22 mouse cellular contexts compared by ENCODE assay signal in the genomic region with DNA sequence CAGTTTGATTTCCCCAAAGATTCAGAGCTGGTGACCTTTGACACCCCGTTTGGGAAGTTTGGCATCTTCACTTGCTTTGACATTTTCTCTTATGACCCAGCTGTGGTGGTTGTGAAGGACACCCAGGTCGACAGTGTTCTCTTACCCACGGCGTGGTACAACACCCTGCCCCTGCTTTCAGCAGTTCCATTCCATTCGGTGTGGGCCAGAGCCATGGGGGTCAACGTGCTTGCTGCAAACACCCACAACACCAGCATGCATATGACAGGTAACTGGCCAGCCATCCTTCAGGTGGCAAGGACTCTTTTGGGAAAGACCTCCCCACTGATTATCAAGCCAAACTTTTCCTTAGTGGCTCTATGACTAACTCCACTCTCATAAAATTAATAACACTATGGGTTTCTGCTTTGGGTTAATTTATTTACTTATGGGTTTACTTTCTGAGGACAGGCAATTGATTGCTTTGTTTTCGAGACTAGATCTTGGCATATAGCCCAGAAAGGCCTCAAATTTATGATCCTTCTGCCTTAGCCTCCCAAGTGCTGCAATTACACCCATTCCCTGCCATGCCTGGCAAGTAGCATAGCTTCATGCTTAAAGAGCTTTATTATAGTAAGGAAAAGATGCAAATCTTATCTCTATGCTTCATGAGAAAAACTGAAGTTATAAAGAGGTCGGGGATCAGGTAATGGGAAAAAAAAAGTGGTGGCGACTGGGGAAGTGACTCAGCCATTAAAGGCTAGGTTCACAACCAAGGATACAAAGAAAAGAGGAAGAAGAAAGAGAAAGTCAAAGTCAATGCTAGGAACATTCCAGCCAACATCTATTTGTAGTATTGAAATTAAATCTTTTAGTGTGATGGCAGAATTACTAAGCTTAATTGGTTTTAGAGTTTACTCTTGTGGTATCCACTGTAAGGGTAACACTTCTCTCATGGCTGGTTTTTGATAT. TPM values are rescaled to one million over a fixed set of nuclear protein-coding genes. Genes with fewer than 3 reads are reported as not detected.
A peak's percentile ranks its signal among the peaks of the same experiment; 100 is the strongest.
DNase-seq lines count a peak whose midpoint lies in the region; ATAC-seq and TF ChIP-seq lines count a peak whose summit lies in the region.
"Had no signal": no experiment of that assay in that cellular context is flagged by ENCODE, and none has a peak within 500 bp of the region (broad histone marks: within the 10 kb centered on the region; RNA-seq: fewer than 3 reads in every experiment).

No protein-coding gene starts in this region.

- no peaks in the 10 kb centered on the region for H3K4me1 ChIP-seq in kidney, embryonic 14.5 days (ENCODE audit: control insufficient read depth, insufficient read depth, low read length)
- no peaks in the 10 kb centered on the region for H3K4me1 ChIP-seq in MEL (ENCODE audit: control insufficient read depth in 1 of 2, insufficient read depth in 2 of 2, low read length in 2 of 2)
- no peaks in the 10 kb centered on the region for H3K4me1 ChIP-seq in intestine, embryonic 16.5 days (ENCODE audit: control insufficient read depth, insufficient read depth, low read length)
- H3K4me1 ChIP-seq: forebrain, embryonic 13.5 days; neural tube, embryonic 15.5 days had no signal

- no peak for TF ChIP-seq RAD21 in MEL (IDR thresholded peaks at IDR 0.05; ENCODE audit: low read depth, low read length)

- ATAC-seq in kidney, embryonic 14.5 days (ENCODE audit: low FRiP score, low TSS enrichment): no peak
- ATAC-seq in intestine, embryonic 16.5 days: peak; percentile 92
- ATAC-seq: forebrain, embryonic 13.5 days had no signal

- H3K36me3 ChIP-seq in kidney, embryonic 14.5 days (ENCODE audit: control insufficient read depth, insufficient read depth, low read length): no peaks in the 10 kb centered on the region
- no peaks in the 10 kb centered on the region for H3K36me3 ChIP-seq in MEL (ENCODE audit: control insufficient read depth in 1 of 2, insufficient read depth in 2 of 2, low read length in 2 of 2)
- H3K36me3 ChIP-seq in intestine, embryonic 16.5 days (ENCODE audit: control insufficient read depth, insufficient read depth, low read length): no peaks in the 10 kb centered on the region
- H3K36me3 ChIP-seq: neural tube, embryonic 15.5 days had no signal

- TF ChIP-seq POLR2A in MEL (IDR thresholded peaks at IDR 0.05; ENCODE audit: control insufficient read depth in 1 of 2, insufficient read depth in 1 of 2, low read depth in 1 of 2, low read length in 2 of 2, poor library complexity in 1 of 2): no peak

- H3K9me3 ChIP-seq in kidney, embryonic 14.5 days (ENCODE audit: control insufficient read depth, low read length): peaks cover 17% of the 10 kb centered on the region
- no peaks in the 10 kb centered on the region for H3K9me3 ChIP-seq in MEL (replicated peaks; ENCODE audit: insufficient read depth, low read length)
- H3K9me3 ChIP-seq in intestine, embryonic 16.5 days (ENCODE audit: control insufficient read depth, low read length): peaks cover 11% of the 10 kb centered on the region; the same call in 1 of the 2 replicates
- H3K9me3 ChIP-seq: neural tube, embryonic 15.5 days had no signal

- no peak for TF ChIP-seq CTCF in MEL (IDR thresholded peaks at IDR 0.05 in 2 of 3, conservative IDR thresholded peaks at IDR 0.05 in 1 of 3; ENCODE audit: control insufficient read depth in 1 of 3, insufficient read depth in 1 of 3, low read depth in 2 of 3, low read length in 3 of 3, poor library complexity in 1 of 3, severe bottlenecking in 1 of 3)

- WGBS in kidney, embryonic 14.5 days: 57% methylated on average over 9 of the region's 9 CpGs
- WGBS in intestine, embryonic 16.5 days: 59% methylated on average over 9 of the region's 9 CpGs

- peak; percentile 8 for DNase-seq in kidney, postnatal 14 days
- DNase-seq in MEL (ENCODE audit: low read depth, low spot score) (peak; percentile 10), MN1 (ENCODE audit: low spot score) (peak; percentile 40)
- DNase-seq in gastrocnemius, adult 18-20 months (ENCODE audit: low spot score): no peak
- DNase-seq in heart, postnatal 36 days: no peak
- DNase-seq: gastrocnemius, adult 2 months; heart, postnatal 10 days; left cerebral cortex, postnatal 4 days; lung, postnatal 4 days had no signal

- H3K79me2 ChIP-seq in MEL (ENCODE audit: control insufficient read depth, insufficient read depth, low read length, poor library complexity): no peaks in the 10 kb centered on the region

- no peak overlapping the region for H3K27ac ChIP-seq in kidney, embryonic 14.5 days (ENCODE audit: low read depth, low read length)
- no peak overlapping the region for H3K27ac ChIP-seq in MEL (ENCODE audit: control insufficient read depth, low read depth, low read length)
- H3K27ac ChIP-seq in intestine, embryonic 16.5 days (ENCODE audit: low read length): no peak overlapping the region
- H3K27ac ChIP-seq: forebrain, embryonic 13.5 days; gastrocnemius, adult 2 months; neural tube, embryonic 15.5 days had no signal

- intact Hi-C loops in heart, postnatal 36 days (cut with DNase I): no loop called here

- H3K4me3 ChIP-seq in kidney, embryonic 14.5 days (ENCODE audit: low read length): no peak overlapping the region
- H3K4me3 ChIP-seq in MEL (ENCODE audit: control insufficient read depth in 1 of 2, insufficient read depth in 1 of 2, low read depth in 2 of 2, low read length in 2 of 2): no peak overlapping the region
- H3K4me3 ChIP-seq in intestine, embryonic 16.5 days (ENCODE audit: low read length): no peak overlapping the region
- H3K4me3 ChIP-seq: forebrain, embryonic 13.5 days; gastrocnemius, adult 2 months; neural tube, embryonic 15.5 days had no signal

- H3K27me3 ChIP-seq in kidney, embryonic 14.5 days (ENCODE audit: control insufficient read depth, insufficient read depth, low read length): no peaks in the 10 kb centered on the region
- no peaks in the 10 kb centered on the region for H3K27me3 ChIP-seq in MEL (ENCODE audit: control insufficient read depth in 1 of 2, insufficient read depth in 2 of 2, low read length in 2 of 2)
- H3K27me3 ChIP-seq in intestine, embryonic 16.5 days (replicated peaks; ENCODE audit: control insufficient read depth, insufficient read depth, low read length): no peaks in the 10 kb centered on the region
- H3K27me3 ChIP-seq: CH12.LX; forebrain, embryonic 13.5 days; neural tube, embryonic 15.5 days had no signal

- H3K9ac ChIP-seq in kidney, embryonic 14.5 days (ENCODE audit: low read depth, low read length): no peak overlapping the region
- no peak overlapping the region for H3K9ac ChIP-seq in MEL (ENCODE audit: control insufficient read depth, low read depth, low read length, poor library complexity, severe bottlenecking)
- no peak overlapping the region for H3K9ac ChIP-seq in intestine, embryonic 16.5 days (ENCODE audit: low read depth, low read length)
- H3K9ac ChIP-seq: forebrain, embryonic 13.5 days; neural tube, embryonic 15.5 days had no signal

- no peak for TF ChIP-seq EP300 in MEL (IDR thresholded peaks at IDR 0.05; ENCODE audit: low read depth in 1 of 2, low read length in 2 of 2)

- no peak overlapping the region for H3K4me2 ChIP-seq in kidney, embryonic 14.5 days (replicated peaks; ENCODE audit: low read depth, low read length)
- H3K4me2 ChIP-seq in intestine, embryonic 16.5 days (ENCODE audit: low read depth, low read length): no peak overlapping the region
- H3K4me2 ChIP-seq: forebrain, embryonic 13.5 days; neural tube, embryonic 15.5 days had no signal

TF ChIP-seq in MEL, 35 proteins besides CTCF, POLR2A, EP300 and RAD21 (continues in another document):
- TF ChIP-seq SIN3A (IDR thresholded peaks at IDR 0.05; ENCODE audit: low read length) (no peak), BHLHE40 (IDR thresholded peaks at IDR 0.05; ENCODE audit: borderline replicate concordance, low read depth, low read length) (no peak), MAFK (IDR thresholded peaks at IDR 0.05; ENCODE audit: borderline replicate concordance, low read depth, low read length) (no peak), TBP (IDR thresholded peaks at IDR 0.05; ENCODE audit: low read depth, low read length) (no peak), MAZ (IDR thresholded peaks at IDR 0.05; ENCODE audit: low read depth, low read length) (no peak), UBTF (IDR thresholded peaks at IDR 0.05; ENCODE audit: borderline replicate concordance, insufficient read depth, low read depth, low read length) (no peak), NRF1 (IDR thresholded peaks at IDR 0.05; ENCODE audit: insufficient read depth, low read depth, low read length, poor library complexity, severe bottlenecking) (no peak), POLR2AphosphoS2 (IDR thresholded peaks at IDR 0.05; ENCODE audit: low read length) (no peak), POLR2AphosphoS5 (IDR thresholded peaks at IDR 0.05; ENCODE audit: borderline replicate concordance, low read depth, low read length) (no peak), MYC (IDR thresholded peaks at IDR 0.05; ENCODE audit: low read depth, low read length) (no peak), HCFC1 (IDR thresholded peaks at IDR 0.05; ENCODE audit: low read depth, low read length) (no peak), USF1 (IDR thresholded peaks at IDR 0.05; ENCODE audit: low read depth, low read length) (no peak), MXI1 (IDR thresholded peaks at IDR 0.05; ENCODE audit: low read depth, low read length) (no peak)

RNA-seq across cellular contexts. Expression of a gene that starts 13.4 kb away (rescaled TPM):
- polyA plus RNA-seq in kidney, embryonic 14.5 days (2014; fragmentation: Nextera tagmentation; extraction: Ambion mirVana): not detected in 2 replicates
- total RNA-seq in MEL (2012; rRNA removed): not detected in 2 replicates
- polyA plus RNA-seq in MEL (2012; ENCODE audit: insufficient read depth in 1 of 2, insufficient read length in 2 of 2, low read depth in 1 of 2, low replicate concordance in 2 of 2, missing spikeins in 1 of 2): not detected
- 0.21 and 0.31 TPM in 2 replicates for polyA plus RNA-seq in intestine, embryonic 16.5 days (2015; fragmentation: Nextera tagmentation; extraction: Ambion mirVana)
- total RNA-seq in gastrocnemius, adult 18-20 months (2021): under 1 TPM in 1 of 2 experiments, not detected in 1; 0.25 TPM
- under 1 TPM in 1 of 2 experiments, not detected in 1; 0.28 TPM for total RNA-seq in heart, postnatal 36 days (2021)
- total RNA-seq: CH12.LX; gastrocnemius, adult 2 months; heart, postnatal 10 days had no signal
- polyA plus RNA-seq: forebrain, embryonic 13.5 days; neural tube, embryonic 15.5 days; stomach, embryonic 14.5 days had no signal

RNA-seq across cellular contexts. Expression of a gene that starts 29.9 kb away (rescaled TPM):
- 0.74 and 0.79 TPM in 2 replicates for polyA plus RNA-seq in kidney, embryonic 14.5 days (2014; fragmentation: Nextera tagmentation; extraction: Ambion mirVana)
- not detected in 2 replicates for total RNA-seq in MEL (2012; rRNA removed)
- polyA plus RNA-seq in MEL (2012; ENCODE audit: insufficient read depth in 1 of 2, insufficient read length in 2 of 2, low read depth in 1 of 2, low replicate concordance in 2 of 2, missing spikeins in 1 of 2): not detected
- polyA plus RNA-seq in intestine, embryonic 16.5 days (2015; fragmentation: Nextera tagmentation; extraction: Ambion mirVana): 2.6 and 2.7 TPM in 2 replicates
- total RNA-seq in gastrocnemius, adult 18-20 months (2021): under 1 TPM; 0.09 to 0.11 TPM
- total RNA-seq in heart, postnatal 36 days (2021): under 1 TPM; 0.51 to 0.83 TPM
- total RNA-seq: CH12.LX; monocyte, adult 5-6 weeks had no signal
- polyA plus RNA-seq: forebrain, embryonic 13.5 days had no signal

RNA-seq across cellular contexts. Expression of a gene that starts 55.5 kb away (rescaled TPM):
- polyA plus RNA-seq in kidney, embryonic 14.5 days (2014; fragmentation: Nextera tagmentation; extraction: Ambion mirVana): not detected in 2 replicates
- total RNA-seq in MEL (2012; rRNA removed): not detected in 2 replicates
- polyA plus RNA-seq in MEL (2012; ENCODE audit: insufficient read depth in 1 of 2, insufficient read length in 2 of 2, low read depth in 1 of 2, low replicate concordance in 2 of 2, missing spikeins in 1 of 2): not detected
- polyA plus RNA-seq in intestine, embryonic 16.5 days (2015; fragmentation: Nextera tagmentation; extraction: Ambion mirVana): not detected in 2 replicates
- not detected for total RNA-seq in gastrocnemius, adult 18-20 months (2021)
- not detected for total RNA-seq in heart, postnatal 36 days (2021)
- total RNA-seq: CH12.LX; gastrocnemius, adult 2 months; heart, adult 8-10 months; heart, postnatal 10 days; layer of hippocampus, postnatal 25 days; left cerebral cortex, postnatal 4 days; monocyte, adult 5-6 weeks had no signal
- polyA plus RNA-seq: forebrain, embryonic 13.5 days; large intestine, adult 2 months; liver, embryonic 16.5 days; neural tube, embryonic 15.5 days; small intestine, adult 2 months; stomach, embryonic 14.5 days; thymus, postnatal 0 days had no signal

Comparison
In these comparisons a context has a peak if more than half of its experiments do, and no peak if none do; other contexts are left out.
1. DNase-seq: peak in kidney, postnatal 14 days (single experiment), MEL (single experiment) and MN1 (single experiment); none in gastrocnemius, adult 18-20 months (single experiment) and heart, postnatal 36 days (0 of 2).